Mouse (Mus musculus) G1E (cell line): ENCODE results near the gene Itpkc.

Source experiments
- CTCF ChIP-seq: IDR thresholded peaks from 2 replicates; pipeline ENCODE4 v1.5.1; 2012; ENCODE audit warnings: low read depth, low read length, inconsistent platforms, mixed read lengths
- GATA1 ChIP-seq: IDR thresholded peaks from 2 replicates; pipeline ENCODE4 v1.6.1; 2012; ENCODE audit warnings: borderline replicate concordance, low read length, inconsistent platforms, mixed read lengths

- no peak for TF ChIP-seq GATA1
- TF ChIP-seq CTCF, result no peak
These were observed 14.8 kb upstream of the Itpkc start for GRCm38 (mm10) chr7:27243211-27243610.
